Comparison of ENCODE assay signal across 26 mouse cellular contexts in the genomic region with DNA sequence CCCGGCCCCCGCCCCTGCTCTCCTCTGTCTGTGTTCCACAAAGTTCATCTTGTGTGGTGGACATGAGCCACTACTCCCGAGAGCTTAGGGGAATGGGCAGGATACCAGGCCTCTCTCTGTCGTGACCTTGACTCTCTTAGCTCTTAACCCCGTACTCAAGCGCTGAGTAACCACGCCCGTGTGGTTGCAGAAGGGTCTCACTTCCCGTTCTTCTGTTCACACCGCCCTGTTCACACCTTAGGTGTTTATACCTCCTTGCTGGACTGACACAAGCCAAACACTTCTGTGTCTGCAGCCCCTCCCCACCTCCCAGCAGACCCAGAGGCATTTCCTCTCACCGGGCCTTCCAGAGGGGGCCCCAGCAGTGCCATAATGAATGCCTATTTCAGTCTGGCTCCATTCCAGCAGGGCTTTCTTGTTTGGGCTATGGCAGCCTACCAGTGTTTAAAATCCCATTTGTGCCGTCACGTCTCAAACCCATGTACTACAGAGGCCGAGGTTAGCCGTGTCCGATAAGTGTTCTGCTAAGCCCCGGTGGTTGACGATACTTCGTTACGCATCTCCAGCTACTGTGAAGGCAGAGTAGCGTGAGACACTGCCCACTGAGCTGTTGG. TPM values are rescaled to one million over a fixed set of nuclear protein-coding genes. Genes with fewer than 3 reads are reported as not detected.
A peak's percentile ranks its signal among the peaks of the same experiment; 100 is the strongest.
DNase-seq lines count a peak whose midpoint lies in the region; ATAC-seq lines count a peak whose summit lies in the region.
"Had no signal": no experiment of that assay in that cellular context is flagged by ENCODE, and none has a peak within 500 bp of the region (broad histone marks: within the 10 kb centered on the region; RNA-seq: fewer than 3 reads in every experiment).

No protein-coding gene starts in this region.

- no peak overlapping the region for H3K4me3 ChIP-seq in midbrain, embryonic 13.5 days (replicated peaks)
- no peak overlapping the region for H3K4me3 ChIP-seq in midbrain, embryonic 10.5 days
- no peak overlapping the region for H3K4me3 ChIP-seq in forebrain, embryonic 14.5 days (ENCODE audit: low read depth, low read length)
- no peak overlapping the region for H3K4me3 ChIP-seq in limb, embryonic 10.5 days
- H3K4me3 ChIP-seq: embryonic facial prominence, embryonic 15.5 days; left cerebral cortex, adult 2 months; midbrain, embryonic 15.5 days had no signal

- DNase-seq in midbrain, embryonic 10.5 days (ENCODE audit: low spot score): no peak
- DNase-seq in R1 (ENCODE audit: low read depth, low spot score): peak; percentile 67
- peak; percentile 80 for DNase-seq in forebrain, embryonic 14.5 days (ENCODE audit: low spot score)
- DNase-seq in limb, embryonic 10.5 days (ENCODE audit: low spot score): no peak
- no peak for DNase-seq in cerebellum, adult 8-10 months
- no peak for DNase-seq in layer of hippocampus, adult 18-20 months (ENCODE audit: low spot score in 2 of 2)
- DNase-seq: adrenal gland, postnatal 14 days; cerebellum, adult 11-12 months; cerebellum, postnatal 36 days; heart, postnatal 14 days; kidney, adult 2 months; kidney, postnatal 14 days; liver; right cerebral cortex, postnatal 14 days; thymus, postnatal 36 days had no signal

- peak; percentile 56 for ATAC-seq in midbrain, embryonic 13.5 days
- peak; percentile 67 for ATAC-seq in forebrain, embryonic 14.5 days
- ATAC-seq in CD4-positive, CD25-positive, alpha-beta regulatory T cell, adult 4 months: no peak
- ATAC-seq: activated CD4-positive, CD25-positive, alpha-beta regulatory T cell, adult 4 months; inflammation-experienced regulatory T-cells, adult 6 months; lung, postnatal 0 days; midbrain, embryonic 15.5 days had no signal

- no peaks in the 10 kb centered on the region for H3K27me3 ChIP-seq in midbrain, embryonic 13.5 days
- H3K27me3 ChIP-seq in midbrain, embryonic 10.5 days (ENCODE audit: low read depth, poor library complexity, severe bottlenecking): no peaks in the 10 kb centered on the region
- no peaks in the 10 kb centered on the region for H3K27me3 ChIP-seq in forebrain, embryonic 14.5 days (replicated peaks; ENCODE audit: control insufficient read depth, insufficient read depth, low read length)
- H3K27me3 ChIP-seq in limb, embryonic 10.5 days (ENCODE audit: low read depth, poor library complexity, severe bottlenecking): no peaks in the 10 kb centered on the region
- H3K27me3 ChIP-seq: embryonic facial prominence, embryonic 15.5 days; midbrain, embryonic 15.5 days had no signal

- WGBS in midbrain, embryonic 13.5 days: 58% methylated on average over 21 of the region's 21 CpGs
- WGBS in midbrain, embryonic 10.5 days: 92% methylated on average over 21 of the region's 21 CpGs
- 42% methylated on average over 21 of the region's 21 CpGs for WGBS in forebrain, embryonic 14.5 days
- WGBS in limb, embryonic 10.5 days: 84% methylated on average over 21 of the region's 21 CpGs

- H3K27ac ChIP-seq in midbrain, embryonic 13.5 days: peak overlapping the region; percentile 12; the same call in 1 of the 2 replicates
- H3K27ac ChIP-seq in midbrain, embryonic 10.5 days (replicated peaks): no peak overlapping the region
- no peak overlapping the region for H3K27ac ChIP-seq in forebrain, embryonic 14.5 days (ENCODE audit: low read depth, low read length)
- 0 out of 2 replicates have a peak overlapping the region, but pooled peaks have one; percentile 14 for H3K27ac ChIP-seq in limb, embryonic 10.5 days
- H3K27ac ChIP-seq: embryonic facial prominence, embryonic 15.5 days; left cerebral cortex, adult 2 months; midbrain, embryonic 15.5 days had no signal

- no peaks in the 10 kb centered on the region for H3K9me3 ChIP-seq in midbrain, embryonic 13.5 days
- H3K9me3 ChIP-seq in midbrain, embryonic 10.5 days (replicated peaks): no peaks in the 10 kb centered on the region
- no peaks in the 10 kb centered on the region for H3K9me3 ChIP-seq in forebrain, embryonic 14.5 days (replicated peaks; ENCODE audit: control insufficient read depth, low read length)
- no peaks in the 10 kb centered on the region for H3K9me3 ChIP-seq in limb, embryonic 10.5 days (replicated peaks)
- H3K9me3 ChIP-seq: embryonic facial prominence, embryonic 15.5 days; midbrain, embryonic 15.5 days had no signal

- H3K9ac ChIP-seq in midbrain, embryonic 13.5 days (replicated peaks): no peak overlapping the region
- H3K9ac ChIP-seq in forebrain, embryonic 14.5 days (ENCODE audit: low read length): no peak overlapping the region
- H3K9ac ChIP-seq: embryonic facial prominence, embryonic 15.5 days; midbrain, embryonic 15.5 days had no signal

- H3K4me2 ChIP-seq in midbrain, embryonic 13.5 days (replicated peaks): no peak overlapping the region
- no peak overlapping the region; the same call in 1 of the 2 replicates for H3K4me2 ChIP-seq in forebrain, embryonic 14.5 days (ENCODE audit: low read length)
- H3K4me2 ChIP-seq: embryonic facial prominence, embryonic 15.5 days; heart, embryonic 11.5 days; midbrain, embryonic 15.5 days had no signal

- peaks cover 14% of the 10 kb centered on the region for H3K4me1 ChIP-seq in midbrain, embryonic 13.5 days (replicated peaks)
- H3K4me1 ChIP-seq in midbrain, embryonic 10.5 days: no peaks in the 10 kb centered on the region
- H3K4me1 ChIP-seq in forebrain, embryonic 14.5 days (ENCODE audit: control insufficient read depth, insufficient read depth, low read length): peaks cover 10% of the 10 kb centered on the region
- peaks cover 9% of the 10 kb centered on the region for H3K4me1 ChIP-seq in limb, embryonic 10.5 days
- H3K4me1 ChIP-seq: embryonic facial prominence, embryonic 15.5 days had no signal

- no peaks in the 10 kb centered on the region for H3K36me3 ChIP-seq in midbrain, embryonic 13.5 days
- H3K36me3 ChIP-seq in midbrain, embryonic 10.5 days: no peaks in the 10 kb centered on the region
- H3K36me3 ChIP-seq in forebrain, embryonic 14.5 days (ENCODE audit: control insufficient read depth, insufficient read depth, low read length): no peaks in the 10 kb centered on the region
- H3K36me3 ChIP-seq in limb, embryonic 10.5 days: no peaks in the 10 kb centered on the region
- H3K36me3 ChIP-seq: embryonic facial prominence, embryonic 15.5 days; midbrain, embryonic 15.5 days had no signal

RNA-seq across cellular contexts. Expression of a gene that starts 46.4 kb away (rescaled TPM):
- polyA plus RNA-seq in midbrain, embryonic 13.5 days (2015; fragmentation: Nextera tagmentation; extraction: Ambion mirVana): 36.7 and 37.1 TPM in 2 replicates
- 8.3 and 9.8 TPM in 2 replicates for polyA plus RNA-seq in midbrain, embryonic 10.5 days (2016; fragmentation: Nextera tagmentation; extraction: Ambion mirVana)
- 35.0 and 40.4 TPM in 2 replicates for polyA plus RNA-seq in forebrain, embryonic 14.5 days (2014; fragmentation: Nextera tagmentation; extraction: Ambion mirVana)
- polyA plus RNA-seq in limb, embryonic 10.5 days (2016; fragmentation: Nextera tagmentation; extraction: Ambion mirVana): 1.4 and 1.8 TPM in 2 replicates
- not detected for polyA plus RNA-seq in CD4-positive, CD25-positive, alpha-beta regulatory T cell, adult 4 months (2017; shearing (Covaris generic))
- 10 to 100 TPM in 1 of 2 experiments, 1 to 10 TPM in 1; 8.7 to 10.3 TPM for total RNA-seq in layer of hippocampus, adult 18-20 months (2021)
- total RNA-seq: granulocyte monocyte progenitor cell, adult 5-6 weeks had no signal
- polyA plus RNA-seq: C2C12; inflammation-experienced regulatory T-cells, adult 6 months had no signal

Comparison
In these comparisons a context has a peak if more than half of its experiments do, and no peak if none do; other contexts are left out.
1. H3K27ac ChIP-seq: peak in midbrain, embryonic 13.5 days (single experiment) and limb, embryonic 10.5 days (single experiment); none in midbrain, embryonic 10.5 days (single experiment) and forebrain, embryonic 14.5 days (single experiment).
2. DNase-seq: peak in R1 (single experiment) and forebrain, embryonic 14.5 days (single experiment); none in midbrain, embryonic 10.5 days (single experiment), limb, embryonic 10.5 days (single experiment), cerebellum, adult 8-10 months (single experiment) and layer of hippocampus, adult 18-20 months (0 of 2).